In genomic region chr2:173000285-173000652, GRCm38 (mm10) we compare ENCODE assay signal across 7 mouse cellular contexts. TPM values are rescaled to one million over a fixed set of nuclear protein-coding genes. Genes with fewer than 3 reads are reported as not detected.
DNase-seq lines count a peak whose midpoint lies in the region; ATAC-seq and TF ChIP-seq lines count a peak whose summit lies in the region.

No protein-coding gene starts in this region.

- peaks cover 9% of the 10 kb centered on the region for H3K4me1 ChIP-seq in spleen, adult 2 months (ENCODE audit: control insufficient read depth, insufficient read depth, insufficient read length)
- peaks cover 17% of the 10 kb centered on the region for H3K4me1 ChIP-seq in forebrain, embryonic 16.5 days (replicated peaks; ENCODE audit: control insufficient read depth, insufficient read depth, low read length)

- TF ChIP-seq CTCF in spleen, adult 2 months (IDR thresholded peaks at IDR 0.05; ENCODE audit: extremely low read depth, insufficient read depth, insufficient read length, insufficient replicate concordance) = no peak

- peak overlapping the region; percentile 72 for H3K4me2 ChIP-seq in forebrain, embryonic 16.5 days (ENCODE audit: low read length)

- peak overlapping the region; percentile 73 for H3K4me3 ChIP-seq in spleen, adult 2 months (ENCODE audit: extremely low read depth, insufficient read depth, insufficient read length)
- peak overlapping the region; percentile 92 for H3K4me3 ChIP-seq in forebrain, embryonic 16.5 days (replicated peaks; ENCODE audit: low read length)

- WGBS in spleen, adult 2 months = under 1% methylated on average over 42 of the region's 42 CpGs
- under 1% methylated on average over 42 of the region's 42 CpGs for WGBS in forebrain, embryonic 16.5 days

- no peaks in the 10 kb centered on the region for H3K9me3 ChIP-seq in forebrain, embryonic 16.5 days (ENCODE audit: control insufficient read depth, low read length)

- peaks cover 21% of the 10 kb centered on the region for H3K36me3 ChIP-seq in spleen, adult 2 months (ENCODE audit: control insufficient read depth, insufficient read depth, low read length)
- peaks cover 9% of the 10 kb centered on the region; the same call in 1 of the 2 replicates for H3K36me3 ChIP-seq in forebrain, embryonic 16.5 days (ENCODE audit: control insufficient read depth, insufficient read depth)

- peak in 1 of 2 experiments; percentile 50 for DNase-seq in spleen, adult 2 months (ENCODE audit: low read depth in 1 of 2, low spot score in 2 of 2)
- no peak for DNase-seq in spleen, adult 12 weeks (ENCODE audit: low spot score)
- peak; percentile 60 for DNase-seq in brain, adult 2 months (ENCODE audit: low read depth, low spot score)
- peak; percentile 66 to 79 for DNase-seq in kidney, postnatal 36 days
- DNase-seq in layer of hippocampus, adult 9-10 months (ENCODE audit: low spot score) = no peak

- peak; percentile 75 for ATAC-seq in forebrain, embryonic 16.5 days
- peak; percentile 62 for ATAC-seq in megakaryocyte-erythroid progenitor cell, adult 5-6 weeks (replicated peaks; ENCODE audit: low FRiP score, low TSS enrichment, poor library complexity, severe bottlenecking)

- no peak for TF ChIP-seq POLR2A in spleen, adult 2 months (IDR thresholded peaks at IDR 0.05; ENCODE audit: low read depth, low read length)

- H3K27ac ChIP-seq in spleen, adult 2 months (ENCODE audit: insufficient read depth, low read length) = peak overlapping the region; percentile 74
- peak overlapping the region; percentile 84 for H3K27ac ChIP-seq in forebrain, embryonic 16.5 days (ENCODE audit: low read length)

- peak overlapping the region; percentile 83 for H3K9ac ChIP-seq in forebrain, embryonic 16.5 days (replicated peaks; ENCODE audit: low read depth, low read length)

- H3K27me3 ChIP-seq in spleen, adult 2 months (ENCODE audit: control insufficient read depth, insufficient read depth, low read length) = no peaks in the 10 kb centered on the region
- no peaks in the 10 kb centered on the region for H3K27me3 ChIP-seq in forebrain, embryonic 16.5 days (replicated peaks; ENCODE audit: control insufficient read depth, insufficient read depth, low read length)

RNA-seq across cellular contexts. Expression of gene Rae1, which starts 0.4 kb away (rescaled TPM):
- polyA plus RNA-seq in spleen, adult 2 months (2012; rRNA removed) = 48.3 and 51.5 TPM in 2 replicates
- 156 TPM in 2 replicates for polyA plus RNA-seq in forebrain, embryonic 16.5 days (2015; fragmentation: Nextera tagmentation; extraction: Ambion mirVana)
- total RNA-seq in megakaryocyte-erythroid progenitor cell, adult 5-6 weeks (2014; fragmentation: Nextera tagmentation) = 142 and 149 TPM in 2 replicates
- 79.4 and 102 TPM in 2 replicates for total RNA-seq in megakaryocyte-erythroid progenitor cell, adult 5-6 weeks (2017)

RNA-seq across cellular contexts. Expression of gene Rbm38, which starts 20.0 kb away (rescaled TPM):
- polyA plus RNA-seq in spleen, adult 2 months (2012; rRNA removed) = 663 and 724 TPM in 2 replicates
- polyA plus RNA-seq in forebrain, embryonic 16.5 days (2015; fragmentation: Nextera tagmentation; extraction: Ambion mirVana) = 23.3 and 23.4 TPM in 2 replicates
- total RNA-seq in megakaryocyte-erythroid progenitor cell, adult 5-6 weeks (2014; fragmentation: Nextera tagmentation) = 191 and 218 TPM in 2 replicates
- total RNA-seq in megakaryocyte-erythroid progenitor cell, adult 5-6 weeks (2017) = 38.9 and 116 TPM in 2 replicates

RNA-seq across cellular contexts. Expression of gene Spo11, which starts 22.8 kb away (rescaled TPM):
- polyA plus RNA-seq in spleen, adult 2 months (2012; rRNA removed) = 0.86 and 0.98 TPM in 2 replicates
- polyA plus RNA-seq in forebrain, embryonic 16.5 days (2015; fragmentation: Nextera tagmentation; extraction: Ambion mirVana) = 0.68 and 0.75 TPM in 2 replicates
- total RNA-seq in megakaryocyte-erythroid progenitor cell, adult 5-6 weeks (2014; fragmentation: Nextera tagmentation) = 2.1 and 2.6 TPM in 2 replicates
- 0.53 TPM in 1 of 2 replicates, not detected in the other for total RNA-seq in megakaryocyte-erythroid progenitor cell, adult 5-6 weeks (2017)

Comparison
In these comparisons a context has a peak if more than half of its experiments do, and no peak if none do; other contexts are left out.
1. DNase-seq: peak in brain, adult 2 months (single experiment) and kidney, postnatal 36 days (2 of 2); none in spleen, adult 12 weeks (single experiment) and layer of hippocampus, adult 9-10 months (single experiment).
2. RNA of gene Rbm38, which starts 20.0 kb away (polyA plus RNA-seq): 663 to 724 TPM in spleen, adult 2 months; 23.3 to 23.4 TPM in forebrain, embryonic 16.5 days; every median in the first group is over 10 times any median in the second.